Mouse (Mus musculus): Measurements from ENCODE around the gene Spock1. TPM values are rescaled to one million over a fixed set of nuclear protein-coding genes. Genes with fewer than 3 reads are reported as not detected.
"Not testable (repeated sequence)": the region's sequence is repeated elsewhere in the genome, so short reads cannot be mapped to it uniquely, and the experiment has no call there.

The Spock1 gene
- polyA plus RNA-seq, 1 experiment from 2014 or later = 111 TPM

DNA sequence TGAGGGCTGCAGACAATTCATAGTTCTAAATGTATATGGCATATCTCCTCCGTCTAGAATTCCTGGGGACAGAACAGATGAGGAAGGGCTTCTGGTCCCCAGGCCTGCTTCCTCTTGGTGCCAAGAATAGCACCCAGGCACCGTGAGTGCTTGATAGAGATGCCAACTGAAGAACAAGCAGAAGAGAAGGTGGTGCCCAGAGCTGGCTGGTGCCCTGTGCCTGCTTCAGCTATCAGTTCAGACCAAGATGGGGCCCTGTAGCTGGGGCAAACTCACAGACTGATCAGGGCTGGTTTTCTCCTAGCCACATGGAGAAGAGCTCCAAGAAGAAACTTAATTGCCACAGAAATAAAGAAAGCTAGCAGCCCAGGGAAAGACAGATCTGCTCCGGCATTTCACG is 385.8 kb downstream of the Spock1 start:
- no peak overlapping the region for H3K4me3 ChIP-seq (replicated peaks)
- no peak overlapping the region for H3K9ac ChIP-seq (replicated peaks)
- no peaks in the 10 kb centered on the region for H3K9me3 ChIP-seq (replicated peaks)
- peaks cover 17% of the 10 kb centered on the region for H3K4me1 ChIP-seq
- no peaks in the 10 kb centered on the region for H3K27me3 ChIP-seq (replicated peaks)
- WGBS = 77% methylated on average over 4 of the region's 4 CpGs
- no peak overlapping the region for H3K27ac ChIP-seq (replicated peaks)
- no peak for ATAC-seq (ENCODE audit: low FRiP score)
- no peaks in the 10 kb centered on the region for H3K36me3 ChIP-seq
- no peak overlapping the region for H3K4me2 ChIP-seq

DNA sequence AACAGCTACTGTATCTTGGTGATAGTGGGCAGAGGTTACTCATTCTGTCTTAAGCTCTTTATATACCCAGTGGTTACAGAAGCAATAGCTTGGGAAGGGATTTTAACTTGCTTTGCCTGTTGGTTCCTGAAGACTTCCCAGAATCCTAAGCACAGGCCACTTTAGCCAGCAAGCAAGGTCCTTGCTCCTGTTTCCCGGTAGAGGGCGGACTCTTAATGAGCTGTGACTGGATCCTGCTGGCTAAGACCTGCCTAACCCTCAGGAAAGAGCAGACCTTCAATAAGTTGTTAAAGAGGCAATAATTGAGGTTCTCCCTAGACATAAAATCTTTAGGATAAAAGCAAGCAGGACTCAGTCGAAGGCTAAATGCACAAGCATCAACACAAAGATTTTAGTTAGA is 387.0 kb downstream of the Spock1 start:
- Histone ChIP-seq H3K4me3 (replicated peaks) (no peak overlapping the region), H3K27me3 (replicated peaks) (no peaks in the 10 kb centered on the region), H3K27ac (replicated peaks) (no peak overlapping the region), H3K36me3 (no peaks in the 10 kb centered on the region), H3K9me3 (replicated peaks) (no peaks in the 10 kb centered on the region), H3K4me2 (no peak overlapping the region), H3K4me1 (peaks cover 18% of the 10 kb centered on the region), H3K9ac (replicated peaks) (no peak overlapping the region)
- 11% methylated on average over 3 of the region's 3 CpGs for WGBS
- no peak for ATAC-seq (ENCODE audit: low FRiP score)

DNA sequence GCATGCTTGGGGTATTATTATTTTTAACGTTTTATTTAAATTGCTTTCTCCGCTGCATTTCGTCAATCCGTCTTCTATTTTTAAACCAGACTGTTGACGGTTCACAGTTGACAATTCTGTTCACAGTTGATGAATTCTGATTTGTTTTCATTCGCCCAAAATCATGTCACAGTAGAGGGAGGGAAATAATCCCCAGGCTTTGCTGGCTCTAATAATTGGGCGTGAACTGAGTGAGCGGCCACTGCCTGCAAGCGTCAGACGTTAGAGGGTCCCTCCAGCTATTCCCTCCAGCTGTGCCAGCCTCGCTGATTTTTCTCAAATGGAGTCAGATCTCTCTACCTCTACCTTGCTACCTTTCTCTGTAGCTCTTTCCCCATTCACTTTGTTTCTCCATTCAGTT is 388.3 kb downstream of the Spock1 start:
- WGBS = 48% methylated on average over 11 of the region's 11 CpGs
- Histone ChIP-seq H3K36me3 (no peaks in the 10 kb centered on the region), H3K4me2 (no peak overlapping the region), H3K4me3 (replicated peaks) (no peak overlapping the region), H3K9ac (replicated peaks) (no peak overlapping the region), H3K4me1 (peaks cover 24% of the 10 kb centered on the region), H3K9me3 (replicated peaks) (no peaks in the 10 kb centered on the region), H3K27me3 (replicated peaks) (no peaks in the 10 kb centered on the region), H3K27ac (replicated peaks) (peak overlapping the region; percentile 28; the same call in 1 of the 2 replicates)
- no peak for ATAC-seq (ENCODE audit: low FRiP score)

DNA sequence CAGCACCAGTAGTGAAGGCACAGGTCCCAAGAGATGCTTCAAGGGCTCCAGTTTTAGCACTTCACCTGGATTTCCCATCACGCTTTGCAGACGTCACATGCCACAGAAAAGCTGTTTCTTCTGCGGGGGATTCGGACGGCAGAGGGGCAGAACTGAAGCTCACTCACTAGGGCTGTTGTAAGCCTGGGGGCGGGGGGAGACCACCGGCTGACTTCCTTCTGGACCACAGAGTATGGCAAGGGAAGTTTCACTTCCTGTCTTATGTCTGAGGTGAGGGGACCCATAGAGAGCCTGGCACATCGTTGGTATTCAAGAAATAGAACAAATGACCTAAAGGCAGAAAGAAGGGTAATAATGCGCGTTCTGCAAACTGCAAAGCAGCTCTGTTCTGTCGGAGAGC is 392.4 kb downstream of the Spock1 start:
- no peaks in the 10 kb centered on the region for H3K36me3 ChIP-seq
- ATAC-seq (ENCODE audit: low FRiP score) = no peak

DNA sequence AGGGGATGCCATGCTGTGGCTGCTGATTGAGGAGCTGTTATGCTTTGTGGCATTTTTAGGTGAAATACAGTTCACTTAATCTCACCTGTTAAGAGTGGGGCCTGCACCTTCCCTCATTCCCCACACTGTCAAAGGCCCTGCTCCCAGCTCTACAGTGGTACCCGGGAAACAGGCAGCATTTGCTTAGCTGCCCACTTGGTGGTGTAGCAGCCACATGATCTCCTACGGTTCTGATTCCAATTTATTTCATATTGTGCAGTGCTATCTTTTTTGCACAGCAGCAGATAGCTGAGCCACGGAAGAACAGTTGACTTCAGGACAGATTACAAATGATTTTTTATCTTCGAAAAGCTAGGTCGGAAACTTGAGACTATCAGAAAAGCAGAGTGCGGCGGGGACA is 406.6 kb downstream of the Spock1 start:
- H3K4me2 ChIP-seq = no peak overlapping the region
- H3K9ac ChIP-seq (replicated peaks) = no peak overlapping the region
- ATAC-seq (ENCODE audit: low FRiP score) = 0 out of 2 replicates have a peak, but pooled peaks have one; percentile 63
- H3K36me3 ChIP-seq = no peaks in the 10 kb centered on the region
- WGBS = 81% methylated on average over 7 of the region's 7 CpGs
- 0 out of 2 replicates have a peak overlapping the region, but pooled peaks have one; percentile 23 for H3K27ac ChIP-seq (replicated peaks)
- H3K27me3 ChIP-seq (replicated peaks) = no peaks in the 10 kb centered on the region
- no peaks in the 10 kb centered on the region for H3K9me3 ChIP-seq (replicated peaks)
- no peaks in the 10 kb centered on the region for H3K4me1 ChIP-seq
- H3K4me3 ChIP-seq (replicated peaks) = no peak overlapping the region

More for the DNA sequence above, 392.4 kb downstream of the Spock1 start:
- H3K4me2 ChIP-seq = no peak overlapping the region
- no peaks in the 10 kb centered on the region for H3K27me3 ChIP-seq (replicated peaks)
- peaks cover 38% of the 10 kb centered on the region for H3K4me1 ChIP-seq
- 78% methylated on average over 11 of the region's 11 CpGs for WGBS
- no peak overlapping the region for H3K9ac ChIP-seq (replicated peaks)
- no peak overlapping the region for H3K4me3 ChIP-seq (replicated peaks)
- H3K27ac ChIP-seq (replicated peaks) = no peak overlapping the region
- no peaks in the 10 kb centered on the region for H3K9me3 ChIP-seq (replicated peaks)

DNA sequence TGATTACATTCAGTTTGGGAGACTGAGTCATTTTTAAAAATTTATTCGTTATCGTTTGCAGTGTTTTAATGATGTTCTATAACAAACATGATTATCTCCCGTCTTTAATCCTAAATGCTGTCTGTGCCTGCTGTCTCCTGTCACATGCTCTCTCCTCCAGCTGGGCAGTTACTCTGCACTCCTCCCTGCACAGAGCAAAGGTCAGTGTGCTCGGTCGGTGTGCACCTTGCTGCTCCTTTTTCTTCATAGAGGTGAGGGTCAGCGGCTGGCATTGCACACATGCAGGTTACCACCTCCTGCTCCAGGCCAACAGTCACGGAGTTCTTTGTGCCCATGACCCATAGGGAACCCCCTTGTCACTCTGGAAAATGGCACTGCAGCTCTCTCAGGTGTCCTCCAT is 411.4 kb downstream of the Spock1 start:
- Histone ChIP-seq H3K4me2 (no peak overlapping the region), H3K27me3 (replicated peaks) (no peaks in the 10 kb centered on the region)
- 78% methylated on average over 7 of the region's 7 CpGs for WGBS

DNA sequence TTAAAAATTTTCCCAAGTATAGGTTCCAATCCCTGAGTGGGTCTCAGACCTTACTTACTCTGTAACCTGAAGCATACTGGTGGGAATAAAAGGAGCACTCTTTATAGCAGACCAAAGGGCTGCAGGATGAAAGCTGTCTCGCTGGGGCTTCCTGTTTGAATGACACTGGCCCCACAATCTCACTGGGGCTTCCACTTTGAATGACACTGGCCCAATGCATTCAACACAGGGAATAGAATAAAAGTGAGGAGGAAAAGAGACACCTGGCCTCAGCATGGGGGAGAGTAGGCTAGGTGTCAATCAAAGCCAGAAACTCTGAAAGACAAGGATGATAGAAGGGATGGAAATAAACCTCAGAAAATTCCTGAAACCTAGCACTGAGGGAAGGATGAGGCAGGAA is 413.3 kb downstream of the Spock1 start:
- 29% methylated on average over 1 of the region's 1 CpGs for WGBS
- no peaks in the 10 kb centered on the region for H3K36me3 ChIP-seq
- no peak for ATAC-seq (ENCODE audit: low FRiP score)
- no peak overlapping the region for H3K4me3 ChIP-seq (replicated peaks)
- H3K27ac ChIP-seq (replicated peaks) = no peak overlapping the region
- no peak overlapping the region for H3K4me2 ChIP-seq
- no peaks in the 10 kb centered on the region for H3K27me3 ChIP-seq (replicated peaks)
- H3K4me1 ChIP-seq = no peaks in the 10 kb centered on the region
- no peaks in the 10 kb centered on the region for H3K9me3 ChIP-seq (replicated peaks)
- H3K9ac ChIP-seq (replicated peaks) = no peak overlapping the region

More for the DNA sequence above, 411.4 kb downstream of the Spock1 start:
- H3K9me3 ChIP-seq (replicated peaks) = no peaks in the 10 kb centered on the region
- H3K9ac ChIP-seq (replicated peaks) = no peak overlapping the region
- ATAC-seq (ENCODE audit: low FRiP score) = no peak
- no peaks in the 10 kb centered on the region for H3K36me3 ChIP-seq
- no peak overlapping the region for H3K27ac ChIP-seq (replicated peaks)
- no peaks in the 10 kb centered on the region for H3K4me1 ChIP-seq
- no peak overlapping the region for H3K4me3 ChIP-seq (replicated peaks)

DNA sequence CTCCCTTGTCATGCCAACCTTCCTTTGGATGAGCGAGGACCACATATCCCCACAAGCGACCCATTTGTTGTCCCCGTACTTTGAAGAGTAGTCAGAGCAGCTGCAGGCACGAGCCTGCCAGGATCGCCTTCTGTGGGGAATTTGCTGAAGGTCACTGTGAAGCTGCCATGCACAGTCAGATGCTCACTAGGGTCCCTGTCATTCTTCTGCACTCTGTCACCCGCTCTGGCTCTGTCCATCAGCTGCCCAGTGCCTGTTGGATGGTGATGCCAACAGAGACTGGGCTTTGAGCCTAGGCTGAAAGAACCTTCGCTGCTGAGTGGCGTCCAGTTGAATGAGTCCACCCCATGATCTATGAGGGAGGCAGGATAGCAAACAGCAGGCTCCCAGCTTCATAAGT is 419.2 kb downstream of the Spock1 start:
- no peak overlapping the region for H3K9ac ChIP-seq (replicated peaks)
- no peaks in the 10 kb centered on the region for H3K9me3 ChIP-seq (replicated peaks)
- H3K27ac ChIP-seq (replicated peaks) = no peak overlapping the region
- H3K4me3 ChIP-seq (replicated peaks) = no peak overlapping the region
- no peaks in the 10 kb centered on the region for H3K27me3 ChIP-seq (replicated peaks)
- 84% methylated on average over 8 of the region's 8 CpGs for WGBS
- no peaks in the 10 kb centered on the region for H3K36me3 ChIP-seq
- no peak for ATAC-seq (ENCODE audit: low FRiP score)
- no peak overlapping the region for H3K4me2 ChIP-seq
- peaks cover 11% of the 10 kb centered on the region; the same call in 1 of the 2 replicates for H3K4me1 ChIP-seq

DNA sequence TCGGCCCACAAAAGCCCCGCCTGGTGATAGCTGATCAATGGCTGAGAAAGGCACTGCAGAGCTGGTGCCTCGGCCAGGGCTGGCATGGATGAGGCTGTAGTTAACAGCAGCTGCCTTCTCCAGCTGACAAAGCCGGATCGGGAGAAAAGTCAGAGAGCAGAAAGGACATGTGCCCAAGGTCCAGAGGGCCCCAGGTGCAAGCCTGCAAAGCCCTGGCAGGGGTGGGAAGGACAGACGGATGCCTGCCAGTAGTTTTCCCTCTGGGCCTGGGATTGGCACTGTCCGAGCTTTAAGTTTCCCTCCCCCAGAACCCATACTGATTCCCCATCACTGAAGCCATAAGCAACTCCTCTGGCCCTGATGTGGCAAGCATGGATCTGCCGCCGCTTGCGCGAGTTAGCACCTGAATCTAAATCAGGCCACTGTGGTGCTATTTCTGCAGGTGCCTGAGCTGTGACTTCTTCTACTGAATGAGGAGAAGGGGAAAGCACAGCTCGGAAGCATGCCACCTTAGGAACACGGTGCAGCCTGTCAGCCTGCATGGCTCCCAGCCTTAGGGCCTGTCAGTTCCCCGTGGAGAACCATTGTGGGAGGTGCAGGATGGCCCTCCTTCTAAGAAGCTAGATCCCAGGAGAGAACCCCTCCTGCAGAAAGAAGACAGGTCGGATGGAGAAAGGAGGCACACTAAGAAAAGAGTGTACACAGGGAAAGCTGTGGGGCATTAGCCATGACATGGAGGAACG is 423.5 kb downstream of the Spock1 start:
- H3K27ac ChIP-seq (replicated peaks) = 0 out of 2 replicates have a peak overlapping the region, but pooled peaks have one; percentile 49
- no peak overlapping the region for H3K4me3 ChIP-seq (replicated peaks)
- H3K9me3 ChIP-seq (replicated peaks) = no peaks in the 10 kb centered on the region
- no peak overlapping the region for H3K4me2 ChIP-seq
- ATAC-seq (ENCODE audit: low FRiP score) = no peak
- WGBS = 70% methylated on average over 16 of the region's 16 CpGs
- H3K36me3 ChIP-seq = no peaks in the 10 kb centered on the region
- no peaks in the 10 kb centered on the region for H3K27me3 ChIP-seq (replicated peaks)
- no peak overlapping the region for H3K9ac ChIP-seq (replicated peaks)
- peaks cover 11% of the 10 kb centered on the region; the same call in 1 of the 2 replicates for H3K4me1 ChIP-seq

DNA sequence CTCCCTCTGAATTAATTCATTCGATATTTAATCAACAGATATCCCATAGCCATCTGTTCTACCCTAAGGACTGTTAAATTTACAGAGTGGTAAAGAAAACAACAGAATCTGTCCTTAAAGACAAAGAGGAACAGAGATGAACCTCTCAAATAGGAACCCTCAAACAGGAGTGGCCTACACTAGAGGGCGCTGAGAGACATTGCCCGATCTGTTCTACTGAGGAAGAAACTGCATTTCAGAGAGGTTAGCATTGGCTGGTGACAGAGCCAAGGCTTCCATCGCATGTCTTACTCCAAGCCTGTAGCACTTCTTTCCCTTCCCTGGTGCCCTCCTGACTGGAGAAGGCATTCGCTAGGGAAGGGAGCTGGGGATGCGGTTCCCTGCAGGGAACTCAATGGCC is 431.4 kb downstream of the Spock1 start:
- WGBS = 24% methylated on average over 6 of the region's 6 CpGs
- no peak overlapping the region for H3K4me2 ChIP-seq
- no peak overlapping the region for H3K9ac ChIP-seq (replicated peaks)
- peaks cover 14% of the 10 kb centered on the region for H3K4me1 ChIP-seq
- no peak overlapping the region for H3K4me3 ChIP-seq (replicated peaks)
- no peak for ATAC-seq (ENCODE audit: low FRiP score)
- H3K27me3 ChIP-seq (replicated peaks) = no peaks in the 10 kb centered on the region
- no peak overlapping the region for H3K27ac ChIP-seq (replicated peaks)
- H3K36me3 ChIP-seq = no peaks in the 10 kb centered on the region
- no peaks in the 10 kb centered on the region for H3K9me3 ChIP-seq (replicated peaks)

DNA sequence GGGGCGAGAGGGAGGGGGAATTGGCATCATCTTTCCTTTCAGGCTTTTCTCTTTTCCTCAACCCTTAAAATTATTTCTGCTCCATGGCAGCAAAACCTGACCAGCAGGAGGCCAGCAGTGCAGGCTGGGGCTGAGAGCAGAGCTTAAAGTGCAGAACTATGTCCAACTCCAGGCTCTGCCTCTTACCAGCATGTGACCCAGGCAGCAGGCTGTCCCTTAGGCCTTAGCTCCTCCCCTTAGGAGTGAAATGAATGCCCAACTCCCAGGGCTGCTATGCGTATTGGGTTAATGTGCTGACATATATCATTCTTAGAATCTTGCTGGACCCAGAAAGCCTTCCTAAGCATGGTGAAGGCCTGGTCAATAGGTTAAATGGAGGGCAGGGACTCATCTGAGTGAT is 434.1 kb downstream of the Spock1 start:
- Histone ChIP-seq H3K4me1 (peaks cover 14% of the 10 kb centered on the region), H3K9ac (replicated peaks) (no peak overlapping the region), H3K27me3 (replicated peaks) (no peaks in the 10 kb centered on the region), H3K27ac (replicated peaks) (no peak overlapping the region), H3K4me2 (no peak overlapping the region), H3K4me3 (replicated peaks) (no peak overlapping the region), H3K36me3 (no peaks in the 10 kb centered on the region), H3K9me3 (replicated peaks) (no peaks in the 10 kb centered on the region)
- WGBS = 55% methylated on average over 2 of the region's 2 CpGs
- no peak for ATAC-seq (ENCODE audit: low FRiP score)

DNA sequence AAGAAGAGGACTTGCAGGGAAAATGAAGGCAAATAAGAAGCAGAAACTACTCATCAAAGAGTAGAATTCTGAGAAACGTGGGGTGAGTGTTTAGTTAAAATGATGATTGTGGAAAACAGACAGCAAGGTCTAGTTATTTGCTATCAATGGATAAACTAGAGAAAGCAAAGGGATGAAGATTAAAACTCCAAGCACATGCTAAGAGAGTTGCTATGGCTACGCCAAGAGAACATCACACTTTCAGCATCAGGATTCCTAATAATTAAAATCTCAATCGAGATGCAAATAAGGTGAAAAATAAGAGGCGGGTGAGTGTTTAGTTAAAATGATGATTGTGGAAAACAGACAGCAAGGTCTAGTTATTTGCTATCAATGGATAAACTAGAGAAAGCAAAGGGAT is 437.2 kb downstream of the Spock1 start:
- not testable (repeated sequence) for H3K4me3 ChIP-seq (replicated peaks); H3K27ac ChIP-seq (replicated peaks); H3K9ac ChIP-seq (replicated peaks); H3K4me2 ChIP-seq; H3K36me3 ChIP-seq; H3K9me3 ChIP-seq (replicated peaks); H3K27me3 ChIP-seq (replicated peaks); ATAC-seq (ENCODE audit: low FRiP score)
- 73% methylated on average over 4 of the region's 4 CpGs for WGBS
- peaks cover 13% of the 10 kb centered on the region for H3K4me1 ChIP-seq
